In genomic region chr9:101939006-101939405, GRCm38 (mm10) we compare ENCODE assay signal across 12 mouse cellular contexts.
DNase-seq lines count a peak whose midpoint lies in the region.
"Had no signal": no experiment of that assay in that cellular context is flagged by ENCODE, and none has a peak within 500 bp of the region (broad histone marks: within the 10 kb centered on the region; RNA-seq: fewer than 3 reads in every experiment).

No protein-coding gene starts in this region.

- DNase-seq in cerebellum, postnatal 14 days, result peak; percentile 84 to 89
- no peak for DNase-seq in cerebellum, adult 9-11 months
- peak; percentile 10 to 23 for DNase-seq in heart, postnatal 10 days
- no peak for DNase-seq in heart, postnatal 25 days (ENCODE audit: low spot score)
- DNase-seq in right cerebral cortex, postnatal 10 days (ENCODE audit: low spot score in 2 of 2), result peak; percentile 66 to 67
- no peak for DNase-seq in right cerebral cortex, adult 18-20 months
- no peak for DNase-seq in kidney, adult 18-20 months
- no peak for DNase-seq in adrenal gland, adult 18-20 months (ENCODE audit: low spot score in 2 of 2)
- DNase-seq: cerebellum, adult 8-10 months; liver; lung, postnatal 36 days; thymus, adult 18-20 months had no signal

- intact Hi-C loops in heart, postnatal 10 days (cut with DNase I), result no loop called here
- intact Hi-C loops in heart, postnatal 25 days (cut with DNase I), result no loop called here

Comparison
In these comparisons a context has a peak if more than half of its experiments do, and no peak if none do; other contexts are left out.
1. DNase-seq: peak in cerebellum, postnatal 14 days (2 of 2), heart, postnatal 10 days (2 of 2) and right cerebral cortex, postnatal 10 days (2 of 2); none in cerebellum, adult 9-11 months (single experiment), heart, postnatal 25 days (single experiment), right cerebral cortex, adult 18-20 months (single experiment), kidney, adult 18-20 months (single experiment) and adrenal gland, adult 18-20 months (0 of 2).